Mouse (Mus musculus): ENCODE data around the gene Tagln. TPM values are rescaled to one million over a fixed set of nuclear protein-coding genes. Genes with fewer than 3 reads are reported as not detected.
A peak's percentile ranks its signal among the peaks of the same experiment; 100 is the strongest.

Tagln gene
- polyA plus RNA-seq, 1 experiment: 18.3 TPM

- Histone ChIP-seq H3K36me3 (ENCODE audit: control insufficient read depth, insufficient read depth, low read length) (peaks cover 7% of the 10 kb centered on the region), H3K27ac (ENCODE audit: control insufficient read depth, insufficient read depth, low read depth, low read length) (no peak overlapping the region), H3K4me1 (ENCODE audit: control insufficient read depth, insufficient read depth, low read length) (no peaks in the 10 kb centered on the region), H3K27me3 (ENCODE audit: control insufficient read depth, insufficient read depth, low read length) (no peaks in the 10 kb centered on the region), H3K4me3 (ENCODE audit: control insufficient read depth, low read depth, low read length) (no peak overlapping the region)
- no peak for TF ChIP-seq POLR2A (IDR thresholded peaks at IDR 0.05; ENCODE audit: control insufficient read depth, low read depth, low read length)
- no peak for TF ChIP-seq CTCF (IDR thresholded peaks at IDR 0.05; ENCODE audit: control insufficient read depth, insufficient read depth, insufficient replicate concordance, low read depth, low read length)
Observed at GRCm38 (mm10) chr9:45929285-45929684, 6.6 kb downstream of the Tagln start.

DNA sequence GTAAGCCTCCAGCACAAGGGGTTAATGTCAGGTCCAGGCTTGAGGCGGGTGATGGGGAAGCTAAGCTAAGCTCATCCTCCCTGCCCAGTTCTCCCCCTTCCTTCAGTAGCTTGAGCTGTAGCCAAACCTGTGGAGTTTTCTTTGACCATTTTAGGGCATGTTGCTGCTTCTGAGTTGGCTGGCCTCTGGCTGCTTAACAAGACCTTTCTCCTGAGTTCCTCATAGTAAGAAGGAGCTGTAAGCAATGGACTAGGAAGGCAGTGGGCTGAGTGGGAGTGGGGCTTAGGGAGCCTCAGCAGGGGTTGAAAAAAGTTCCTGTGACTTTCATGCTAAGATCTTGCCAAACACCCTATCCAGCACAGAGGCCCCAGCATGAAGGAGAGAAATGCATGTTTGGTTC is 16.0 kb downstream of the Tagln start:
- H3K36me3 ChIP-seq (ENCODE audit: control insufficient read depth, insufficient read depth, low read length): peaks cover 14% of the 10 kb centered on the region
- H3K4me1 ChIP-seq (ENCODE audit: control insufficient read depth, insufficient read depth, low read length): peaks cover 8% of the 10 kb centered on the region
- H3K27ac ChIP-seq (ENCODE audit: control insufficient read depth, insufficient read depth, low read depth, low read length): peak overlapping the region; percentile 60; the same call in 1 of the 2 replicates
- H3K4me3 ChIP-seq (ENCODE audit: control insufficient read depth, low read depth, low read length): no peak overlapping the region
- no peaks in the 10 kb centered on the region for H3K27me3 ChIP-seq (ENCODE audit: control insufficient read depth, insufficient read depth, low read length)
- no peak for TF ChIP-seq CTCF (IDR thresholded peaks at IDR 0.05; ENCODE audit: control insufficient read depth, insufficient read depth, insufficient replicate concordance, low read depth, low read length)

- Histone ChIP-seq H3K4me3 (ENCODE audit: control insufficient read depth, low read depth, low read length) (no peak overlapping the region), H3K36me3 (ENCODE audit: control insufficient read depth, insufficient read depth, low read length) (peaks cover 19% of the 10 kb centered on the region), H3K4me1 (ENCODE audit: control insufficient read depth, insufficient read depth, low read length) (peaks cover 8% of the 10 kb centered on the region), H3K27me3 (ENCODE audit: control insufficient read depth, insufficient read depth, low read length) (no peaks in the 10 kb centered on the region), H3K27ac (ENCODE audit: control insufficient read depth, insufficient read depth, low read depth, low read length) (peak overlapping the region; percentile 49)
- TF ChIP-seq CTCF (IDR thresholded peaks at IDR 0.05; ENCODE audit: control insufficient read depth, insufficient read depth, insufficient replicate concordance, low read depth, low read length): no peak
- no peak for TF ChIP-seq POLR2A (IDR thresholded peaks at IDR 0.05; ENCODE audit: control insufficient read depth, low read depth, low read length)
Observed at GRCm38 (mm10) chr9:45917041-45917934, 18.6 kb downstream of the Tagln start.

DNA sequence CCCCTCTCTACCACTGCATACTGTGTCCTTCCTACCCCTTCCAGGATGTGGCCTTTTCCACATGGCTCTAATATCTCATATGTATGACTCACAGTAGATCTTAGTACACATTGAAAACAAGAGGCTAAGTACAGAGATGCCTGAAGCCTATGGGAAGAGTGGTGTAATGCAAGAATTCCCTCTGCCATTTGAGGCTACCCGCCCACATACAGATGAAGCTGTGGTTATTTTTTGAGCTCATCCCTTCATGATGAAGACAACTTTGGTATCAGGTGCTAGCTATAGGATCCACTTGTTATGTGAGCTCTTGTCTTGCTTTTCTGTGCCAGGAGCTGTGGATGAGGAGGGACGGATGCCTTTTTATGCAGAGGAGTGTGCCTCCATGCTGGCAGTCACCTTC is 20.2 kb downstream of the Tagln start:
- Histone ChIP-seq H3K27ac (ENCODE audit: control insufficient read depth, insufficient read depth, low read depth, low read length) (no peak overlapping the region), H3K36me3 (ENCODE audit: control insufficient read depth, insufficient read depth, low read length) (peaks cover 20% of the 10 kb centered on the region), H3K4me3 (ENCODE audit: control insufficient read depth, low read depth, low read length) (no peak overlapping the region), H3K4me1 (ENCODE audit: control insufficient read depth, insufficient read depth, low read length) (peaks cover 5% of the 10 kb centered on the region), H3K27me3 (ENCODE audit: control insufficient read depth, insufficient read depth, low read length) (no peaks in the 10 kb centered on the region)
- no peak for TF ChIP-seq POLR2A (IDR thresholded peaks at IDR 0.05; ENCODE audit: control insufficient read depth, low read depth, low read length)
- no peak for TF ChIP-seq CTCF (IDR thresholded peaks at IDR 0.05; ENCODE audit: control insufficient read depth, insufficient read depth, insufficient replicate concordance, low read depth, low read length)

DNA sequence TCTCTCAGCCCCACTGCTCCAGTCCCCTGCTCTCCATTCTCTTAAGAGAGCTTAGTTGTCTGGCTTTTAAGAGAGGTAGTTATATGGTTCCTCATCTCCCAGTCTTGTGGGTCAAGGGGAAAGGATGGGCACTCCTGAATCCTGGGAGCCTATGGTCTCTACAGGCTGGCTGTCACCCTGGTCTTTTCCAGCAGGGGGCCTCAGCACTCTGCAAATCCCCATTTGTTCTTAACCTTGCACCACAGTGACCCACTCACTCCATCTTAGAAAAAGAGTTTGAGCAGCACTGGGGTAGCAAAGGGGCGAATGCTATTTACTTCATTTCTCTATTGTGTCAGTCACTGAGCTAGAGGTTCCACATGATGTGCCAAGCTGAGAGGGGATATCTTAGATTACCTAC is 24.2 kb downstream of the Tagln start:
- peaks cover 16% of the 10 kb centered on the region for H3K36me3 ChIP-seq (ENCODE audit: control insufficient read depth, insufficient read depth, low read length)
- no peak overlapping the region for H3K4me3 ChIP-seq (ENCODE audit: control insufficient read depth, low read depth, low read length)
- H3K27ac ChIP-seq (ENCODE audit: control insufficient read depth, insufficient read depth, low read depth, low read length): no peak overlapping the region
- H3K27me3 ChIP-seq (ENCODE audit: control insufficient read depth, insufficient read depth, low read length): no peaks in the 10 kb centered on the region
- peaks cover 2% of the 10 kb centered on the region for H3K4me1 ChIP-seq (ENCODE audit: control insufficient read depth, insufficient read depth, low read length)
- TF ChIP-seq CTCF (IDR thresholded peaks at IDR 0.05; ENCODE audit: control insufficient read depth, insufficient read depth, insufficient replicate concordance, low read depth, low read length) (peak; percentile 35; the same call in 1 of the 2 replicates), POLR2A (IDR thresholded peaks at IDR 0.05; ENCODE audit: control insufficient read depth, low read depth, low read length) (no peak)

- peaks cover 16% of the 10 kb centered on the region for H3K36me3 ChIP-seq (ENCODE audit: control insufficient read depth, insufficient read depth, low read length)
- no peak for TF ChIP-seq CTCF (IDR thresholded peaks at IDR 0.05; ENCODE audit: control insufficient read depth, insufficient read depth, insufficient replicate concordance, low read depth, low read length)
- TF ChIP-seq POLR2A (IDR thresholded peaks at IDR 0.05; ENCODE audit: control insufficient read depth, low read depth, low read length): no peak
Observed at GRCm38 (mm10) chr9:45910995-45911394, 24.9 kb downstream of the Tagln start.

DNA sequence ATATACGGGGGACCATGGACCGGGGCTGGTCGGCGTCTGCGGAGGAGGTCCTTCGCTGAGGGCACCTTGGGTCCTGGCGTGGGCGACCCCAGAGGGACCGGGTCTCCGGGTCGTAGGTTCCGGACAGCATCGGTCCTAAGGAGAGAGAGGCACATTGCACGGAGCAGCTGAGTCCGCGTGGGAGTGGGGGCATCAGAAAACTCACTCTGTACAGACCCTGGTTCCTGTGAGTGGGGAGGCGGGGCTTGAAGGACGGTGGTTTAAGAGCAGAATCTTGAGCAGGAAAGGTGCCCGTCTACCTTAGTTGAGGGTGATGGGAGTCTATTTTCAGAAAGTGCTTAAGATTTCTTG is 28.8 kb downstream of the Tagln start:
- Histone ChIP-seq H3K36me3 (ENCODE audit: control insufficient read depth, insufficient read depth, low read length) (peaks cover 9% of the 10 kb centered on the region), H3K4me1 (ENCODE audit: control insufficient read depth, insufficient read depth, low read length) (peaks cover 4% of the 10 kb centered on the region), H3K4me3 (ENCODE audit: control insufficient read depth, low read depth, low read length) (peak overlapping the region; percentile 100), H3K27me3 (ENCODE audit: control insufficient read depth, insufficient read depth, low read length) (no peaks in the 10 kb centered on the region), H3K27ac (ENCODE audit: control insufficient read depth, insufficient read depth, low read depth, low read length) (peak overlapping the region; percentile 86)
- TF ChIP-seq POLR2A (IDR thresholded peaks at IDR 0.05; ENCODE audit: control insufficient read depth, low read depth, low read length): no peak

More at GRCm38 (mm10) chr9:45910995-45911394, 24.9 kb downstream of the Tagln start:
- peaks cover 2% of the 10 kb centered on the region for H3K4me1 ChIP-seq (ENCODE audit: control insufficient read depth, insufficient read depth, low read length)
- H3K27me3 ChIP-seq (ENCODE audit: control insufficient read depth, insufficient read depth, low read length): no peaks in the 10 kb centered on the region
- H3K27ac ChIP-seq (ENCODE audit: control insufficient read depth, insufficient read depth, low read depth, low read length): no peak overlapping the region
- H3K4me3 ChIP-seq (ENCODE audit: control insufficient read depth, low read depth, low read length): no peak overlapping the region
